Mouse (Mus musculus): ENCODE measurements at regions not wholly inside any gene's neighbourhood (a gene's known extent, or its start where the extent isn't known, plus 50 kb on each side); places are given as distances from the start of the nearest gene placed in this dataset.

DNA sequence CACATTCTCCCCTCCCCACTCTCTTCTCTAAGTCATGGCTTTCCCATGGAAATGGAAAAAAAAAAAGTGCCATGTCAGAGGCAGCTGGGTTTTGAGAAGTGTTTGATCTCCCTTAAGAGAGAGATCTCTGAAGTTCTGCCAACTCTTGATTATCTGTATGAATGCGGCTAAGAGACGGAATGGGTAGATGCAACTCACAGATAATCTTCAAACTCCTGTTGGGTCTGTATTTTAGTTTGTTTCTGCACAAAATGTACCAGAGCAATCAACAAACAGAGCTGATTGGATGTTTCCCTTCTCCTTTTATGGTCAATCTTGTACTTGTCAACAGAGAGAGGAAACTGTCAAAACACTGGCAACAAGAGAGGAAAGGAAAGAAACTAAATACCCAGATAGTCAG, 55.9 kb upstream of the Lmo4 start:
- no peak for DNase-seq (ENCODE audit: low spot score in 2 of 2)
- intact Hi-C loops (cut with DNase I), result no loop called here

DNA sequence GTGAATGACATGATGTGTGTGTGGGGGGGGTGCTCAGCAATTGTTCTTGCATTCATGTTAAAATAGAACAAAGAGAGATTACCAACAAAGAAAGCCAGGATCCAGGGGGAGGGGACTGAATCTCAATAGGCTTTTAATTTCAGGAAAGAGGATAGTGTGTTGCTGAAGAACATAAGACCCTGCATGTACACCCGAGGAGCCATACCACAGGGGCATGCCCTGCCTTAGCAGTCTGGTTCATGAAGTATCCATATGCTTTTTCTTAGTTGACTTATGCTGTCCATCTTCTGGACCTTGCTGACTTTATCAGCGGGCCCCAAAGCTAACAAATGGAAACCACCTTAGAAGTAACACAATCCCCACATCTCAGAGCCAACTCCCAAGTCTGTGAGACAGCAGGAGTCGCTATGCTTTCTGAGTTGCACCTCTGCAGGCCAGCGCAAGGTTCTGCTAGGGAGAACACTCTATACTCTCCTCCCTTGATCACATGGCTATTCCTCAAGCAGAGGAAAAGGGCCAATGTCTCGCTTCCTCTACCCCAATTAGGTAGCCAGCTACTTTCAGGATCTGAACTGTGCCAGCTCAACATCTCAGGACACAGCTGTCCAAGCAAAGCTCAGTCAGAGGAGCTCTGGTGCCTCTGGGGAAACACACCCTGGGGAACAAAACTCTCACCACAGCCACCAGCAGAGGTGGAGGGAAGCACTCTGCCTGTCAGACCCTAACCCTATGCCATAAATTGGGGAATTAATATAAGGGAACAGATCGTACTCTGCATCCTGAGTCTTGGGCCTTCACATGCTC, 52.9 kb upstream of the Lmo4 start:
- no peak for DNase-seq (ENCODE audit: low spot score in 2 of 2)
- intact Hi-C loops (cut with DNase I), result no loop called here

DNA sequence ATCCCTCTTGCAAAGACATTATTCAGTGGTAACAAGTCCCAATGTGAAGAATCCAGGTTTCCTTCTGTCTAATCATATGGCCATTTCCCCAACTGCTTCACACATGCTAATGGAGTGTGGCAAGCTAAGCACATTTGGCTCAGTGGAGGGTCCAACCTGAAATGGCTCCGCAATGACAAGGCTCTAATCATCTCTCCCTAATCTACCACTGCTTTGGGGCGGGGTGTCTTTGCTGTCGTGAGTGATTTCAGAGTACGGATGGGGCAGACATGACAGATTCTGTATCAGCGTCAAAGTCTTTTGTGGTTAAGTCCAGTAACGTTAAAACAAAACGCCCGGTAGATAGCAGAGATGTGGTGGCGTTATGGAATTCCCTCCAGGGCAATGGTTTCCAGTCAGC, 52.2 kb upstream of the Lmo4 start:
- DNase-seq (ENCODE audit: low spot score in 2 of 2), result no peak
- intact Hi-C loops (cut with DNase I), result no loop called here

DNA sequence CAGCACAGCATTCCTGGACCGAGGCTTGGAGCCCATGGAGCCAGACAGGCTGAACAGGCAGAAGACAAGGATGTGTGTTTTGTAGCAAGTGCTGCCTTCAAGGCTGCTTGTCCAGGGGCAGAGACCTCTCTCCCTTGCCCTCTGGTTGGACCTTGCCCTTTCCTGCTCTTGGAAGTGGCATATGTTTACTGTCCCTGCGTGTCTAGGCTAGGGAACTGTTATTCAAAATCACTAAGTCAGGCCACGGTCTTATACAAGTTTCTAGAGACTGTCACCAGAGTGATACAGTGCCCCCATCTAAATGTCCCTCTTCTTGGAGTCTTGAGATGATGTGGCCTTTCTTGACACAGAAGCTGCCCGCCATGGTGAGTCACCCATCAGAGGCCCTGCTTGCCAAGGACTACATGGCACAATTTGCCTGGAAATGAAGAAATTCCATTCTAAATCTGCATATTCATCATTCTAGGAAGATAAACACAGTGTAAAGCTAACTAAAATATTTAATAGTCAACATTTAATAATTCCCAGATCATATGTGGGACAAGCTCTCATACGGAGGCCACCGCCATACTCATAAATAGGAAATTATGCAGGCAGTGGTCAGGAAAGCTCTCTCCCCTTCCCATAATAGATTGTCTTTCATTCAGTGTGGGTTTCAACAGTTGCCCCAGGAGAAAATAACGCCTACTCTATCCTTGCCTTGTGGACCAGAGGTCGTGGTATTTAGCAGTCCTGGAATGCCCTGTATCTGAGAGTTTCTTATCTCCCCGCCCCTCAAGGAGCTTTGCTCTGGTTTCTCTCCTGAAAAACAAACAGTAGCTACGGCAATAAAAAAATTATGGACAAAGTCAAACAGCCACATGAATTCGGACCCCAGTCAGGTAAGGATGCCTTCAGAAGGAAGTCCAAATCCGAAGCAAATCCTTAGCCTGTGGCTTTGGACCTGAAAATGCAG, 50.9 kb upstream of the Lmo4 start:
- intact Hi-C loops (cut with DNase I), result no loop called here
- no peak for DNase-seq (ENCODE audit: low spot score in 2 of 2)

All from left cerebral cortex, postnatal 14 days (tissue).